Mouse (Mus musculus) hindbrain, embryonic 14.5 days (tissue): ENCODE measurements around the gene Stk4. TPM values are rescaled to one million over a fixed set of nuclear protein-coding genes. Genes with fewer than 3 reads are reported as not detected.

Experiments used
- ATAC-seq: fragments of 200-750 bp; cut with Nextera tagmentation; 2 replicates; pipeline ENCODE4 v1.8.0; 2017; ENCODE audit warnings: moderate number of reproducible peaks, mild to moderate bottlenecking, moderate TSS enrichment, moderate library complexity; ENCODE audit not compliant: low FRiP score
- DNase-seq: peaks from one replicate; pipeline ENCODE4 v3.0.0-alpha.2; 2015; ENCODE audit warnings: low spot score
- H3K27ac ChIP-seq: fragments of 300-500 bp; sonication (generic); 2 replicates; pipeline ENCODE4 v1.5.1; 2014; ENCODE audit warnings: mild to moderate bottlenecking, moderate library complexity
- H3K27me3 ChIP-seq: fragments of 300-500 bp; sonication (generic); 2 replicates; pipeline ENCODE4 v1.6.1; 2014; ENCODE audit warnings: mild to moderate bottlenecking, low read length, mixed read lengths; ENCODE audit not compliant: control insufficient read depth, insufficient read depth
- H3K36me3 ChIP-seq: fragments of 300-500 bp; sonication (generic); replicated peaks from 2 replicates; pipeline ENCODE4 v1.6.1; 2014; ENCODE audit not compliant: control insufficient read depth, insufficient read depth
- H3K4me1 ChIP-seq: fragments of 300-500 bp; sonication (generic); replicated peaks from 2 replicates; pipeline ENCODE4 v1.6.1; 2014; ENCODE audit warnings: antibody characterized with exemption, low read length, mixed read lengths; ENCODE audit not compliant: control insufficient read depth, insufficient read depth
- H3K4me2 ChIP-seq: fragments of 300-500 bp; sonication (generic); replicated peaks from 2 replicates; pipeline ENCODE4 v1.6.1; 2014; ENCODE audit warnings: mild to moderate bottlenecking, moderate library complexity
- H3K4me3 ChIP-seq: fragments of 300-500 bp; sonication (generic); replicated peaks from 2 replicates; pipeline ENCODE4 v1.5.1; 2014; ENCODE audit warnings: mild to moderate bottlenecking, low read length
- H3K9ac ChIP-seq: fragments of 300-500 bp; sonication (generic); 2 replicates; pipeline ENCODE4 v1.6.1; 2014
- H3K9me3 ChIP-seq: fragments of 300-500 bp; sonication (generic); 2 replicates; pipeline ENCODE4 v1.6.1; 2016; ENCODE audit warnings: low read length; ENCODE audit not compliant: control insufficient read depth
- WGBS: fragments of 180-500 bp; shearing (Covaris S2); extraction: QIAGEN DNeasy Blood & Tissue Kit; methylation state at CpG from one replicate; pipeline ENCODE4 v1.1.7; 2014; 5-methylcytosine and 5-hydroxymethylcytosine counted together
- polyA plus RNA-seq: library from polyadenylated mRNA; unstranded; fragments of >200 nt; fragmentation: Nextera tagmentation; extraction: Ambion mirVana; gene quantifications from 2 replicates; pipeline ENCODE4 v1.2.1, GENCODE M21; 2014

Gene Stk4
- polyA plus RNA-seq = 26.6 and 27.4 TPM in 2 replicates

DNA sequence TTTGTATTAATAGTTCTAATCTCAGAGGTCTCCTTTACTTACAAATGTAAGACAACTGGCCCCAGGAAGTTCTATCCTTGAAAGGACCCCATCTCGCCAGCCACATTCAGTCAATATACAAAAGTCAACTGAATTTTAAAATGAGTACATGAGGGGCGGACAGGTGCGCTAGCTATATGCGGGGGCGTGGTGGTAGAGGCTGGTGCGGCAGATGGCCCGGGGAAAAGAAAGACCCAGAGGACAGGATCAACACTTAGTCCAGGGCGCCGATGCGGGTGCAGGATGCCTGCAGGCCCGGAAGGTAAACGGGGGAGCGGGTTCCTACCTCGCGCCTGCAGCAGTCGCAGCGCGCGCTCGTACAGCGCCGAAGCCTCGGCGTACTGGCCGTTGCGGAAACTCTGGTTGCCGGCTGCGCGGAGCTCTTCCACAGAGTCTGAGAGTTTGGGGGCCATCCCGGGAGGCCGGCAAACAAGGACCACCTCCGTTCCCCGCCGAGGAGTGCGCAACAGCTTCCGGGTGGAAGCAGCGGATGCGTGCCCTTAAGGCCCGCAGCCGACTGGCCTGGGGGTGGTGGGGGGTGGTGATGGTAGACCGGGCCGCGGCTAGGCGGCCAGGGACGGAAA is at the start of gene Stk4:
Gene Stk4 (plus strand): TSS at position 181 of the 623 bp plus-strand sequence.
- Histone ChIP-seq H3K27me3 (no peaks in the 10 kb centered on the region), H3K4me3 (peak within 1 kb of the TSS; percentile 95), H3K9me3 (no peaks in the 10 kb centered on the region), H3K4me2 (peak within 1 kb of the TSS; percentile 88), H3K27ac (peak within 1 kb of the TSS; percentile 85), H3K9ac (peak within 1 kb of the TSS; percentile 85), H3K4me1 (peaks cover 19% of the 10 kb centered on the region), H3K36me3 (peaks cover 15% of the 10 kb centered on the region)
- under 1% methylated on average over 45 of the region's 45 CpGs for WGBS
- ATAC-seq (peak; percentile 40; the same call in 1 of the 2 replicates), DNase-seq (peak; percentile 47)

DNA sequence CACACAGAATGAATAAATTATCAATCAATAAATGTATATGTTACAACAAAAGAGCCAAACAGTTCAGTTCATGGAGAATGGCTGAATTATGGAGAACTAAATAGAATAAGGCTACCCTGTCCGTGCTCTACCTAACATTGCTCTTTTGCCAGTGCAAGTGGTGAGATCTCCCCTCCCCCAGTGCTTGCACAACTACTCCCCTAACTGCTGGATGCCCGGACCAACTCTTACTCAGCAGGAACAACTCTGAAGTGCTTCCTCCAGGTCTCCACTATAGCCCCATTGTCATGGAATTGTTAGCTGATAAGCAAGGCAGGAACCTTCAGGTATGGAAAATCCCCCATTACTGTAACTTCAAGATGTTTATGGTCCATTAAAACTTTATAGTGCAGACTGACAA is 48.0 kb upstream of the Stk4 start:
- Histone ChIP-seq H3K27me3 (no peaks in the 10 kb centered on the region), H3K36me3 (peaks cover 33% of the 10 kb centered on the region), H3K4me3 (no peak overlapping the region), H3K9ac (no peak overlapping the region), H3K9me3 (no peaks in the 10 kb centered on the region), H3K4me2 (no peak overlapping the region), H3K27ac (no peak overlapping the region), H3K4me1 (no peaks in the 10 kb centered on the region)
- DNase-seq (no peak), ATAC-seq (no peak)
- 60% methylated on average over 2 of the region's 2 CpGs for WGBS

- ATAC-seq (no peak), DNase-seq (no peak)
- Histone ChIP-seq H3K9me3 (no peaks in the 10 kb centered on the region), H3K27ac (no peak within 1 kb of the TSS), H3K4me3 (no peak within 1 kb of the TSS), H3K36me3 (0 out of 2 replicates have a peak, but pooled peaks cover 2% of the 10 kb centered on the region), H3K4me1 (no peaks in the 10 kb centered on the region), H3K4me2 (no peak within 1 kb of the TSS), H3K27me3 (no peaks in the 10 kb centered on the region), H3K9ac (no peak within 1 kb of the TSS)
- WGBS = 86% methylated on average over 16 of the region's 16 CpGs
Measured at GRCm38 (mm10) chr2:164025150-164025549, 45.0 kb upstream of the Stk4 start, which contains the start of gene Pabpc1l. TSS of gene Pabpc1l (plus strand) at chr2:164025450.

DNA sequence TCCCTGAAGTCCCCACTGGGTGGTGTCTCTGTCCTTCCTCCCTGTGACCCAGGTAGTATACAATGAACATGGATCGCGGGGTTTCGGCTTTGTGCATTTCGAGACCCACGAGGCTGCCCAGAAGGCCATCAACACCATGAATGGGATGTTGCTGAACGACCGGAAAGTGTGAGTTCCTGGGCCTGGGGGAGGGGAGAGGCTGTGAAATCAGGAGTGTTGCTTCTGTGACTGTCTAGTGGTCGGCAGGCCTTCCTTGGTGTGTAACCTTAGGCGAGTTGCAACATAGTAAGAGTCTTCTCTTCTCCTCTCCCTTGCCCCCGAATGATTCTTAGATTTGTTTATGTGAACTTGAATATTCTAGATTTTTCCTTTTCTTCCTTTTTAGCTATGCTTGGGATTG is 39.0 kb upstream of the Stk4 start:
- no peak for ATAC-seq
- no peak overlapping the region for H3K4me3 ChIP-seq
- no peaks in the 10 kb centered on the region for H3K27me3 ChIP-seq
- no peak overlapping the region for H3K27ac ChIP-seq
- no peak overlapping the region for H3K4me2 ChIP-seq
- WGBS = 88% methylated on average over 10 of the region's 10 CpGs
- no peaks in the 10 kb centered on the region for H3K9me3 ChIP-seq
- H3K9ac ChIP-seq = no peak overlapping the region
- no peaks in the 10 kb centered on the region for H3K36me3 ChIP-seq
- DNase-seq = no peak
- H3K4me1 ChIP-seq = no peaks in the 10 kb centered on the region

DNA sequence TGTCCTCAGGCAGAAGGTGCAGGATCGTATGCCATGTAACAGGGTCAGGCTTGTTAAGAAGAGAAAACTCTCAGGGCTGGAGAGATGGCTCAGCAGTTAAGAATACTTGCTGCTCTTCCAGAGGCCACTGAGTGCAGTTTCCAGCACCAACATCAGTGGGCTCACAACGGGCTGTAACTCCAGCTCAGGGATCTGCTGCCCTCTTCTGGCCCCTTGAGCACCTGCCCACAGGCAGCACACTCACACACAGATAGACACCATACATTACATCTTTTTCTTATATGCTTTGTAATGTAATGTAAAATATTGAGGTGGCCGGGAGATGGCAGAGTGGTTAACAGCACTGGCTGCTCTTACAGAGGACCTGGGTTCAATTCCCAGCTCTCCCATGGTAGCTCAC is 37.1 kb upstream of the Stk4 start:
- Histone ChIP-seq H3K27me3 (no peaks in the 10 kb centered on the region), H3K9ac (no peak overlapping the region), H3K4me3 (no peak overlapping the region), H3K27ac (no peak overlapping the region), H3K9me3 (no peaks in the 10 kb centered on the region), H3K4me1 (no peaks in the 10 kb centered on the region), H3K4me2 (no peak overlapping the region), H3K36me3 (no peaks in the 10 kb centered on the region)
- DNase-seq (no peak), ATAC-seq (no peak)
- WGBS = 90% methylated on average over 3 of the region's 3 CpGs

DNA sequence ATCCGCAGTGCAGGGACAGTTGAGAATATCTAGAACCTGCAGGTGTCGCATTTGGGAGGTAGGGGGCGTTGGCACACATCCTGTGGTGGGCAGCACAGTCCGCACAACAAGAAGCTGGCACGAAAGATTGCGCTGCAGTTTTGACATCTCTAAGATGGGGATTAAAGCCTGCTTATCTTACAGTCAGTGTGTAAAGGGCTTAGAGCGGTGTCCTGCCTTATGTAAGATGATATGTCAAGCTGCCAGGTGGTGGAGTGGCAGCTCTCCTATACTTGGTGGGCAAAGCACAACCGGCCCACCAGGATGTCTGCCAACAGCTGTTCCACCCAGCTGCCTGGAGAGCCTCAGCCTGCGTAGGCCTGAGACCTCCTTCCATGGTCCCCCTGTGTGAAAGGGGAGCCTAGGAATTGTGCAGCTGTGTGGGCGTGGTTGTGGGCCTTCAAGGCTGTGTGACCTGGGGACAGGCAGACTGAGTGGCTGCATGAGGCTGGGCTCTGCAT is 33.6 kb upstream of the Stk4 start:
- H3K27me3 ChIP-seq = no peaks in the 10 kb centered on the region
- no peaks in the 10 kb centered on the region for H3K4me1 ChIP-seq
- no peak overlapping the region for H3K4me2 ChIP-seq
- no peaks in the 10 kb centered on the region for H3K9me3 ChIP-seq
- DNase-seq (no peak), ATAC-seq (no peak)
- H3K27ac ChIP-seq = no peak overlapping the region
- no peaks in the 10 kb centered on the region for H3K36me3 ChIP-seq
- H3K9ac ChIP-seq = no peak overlapping the region
- WGBS = 59% methylated on average over 10 of the region's 10 CpGs
- no peak overlapping the region for H3K4me3 ChIP-seq

DNA sequence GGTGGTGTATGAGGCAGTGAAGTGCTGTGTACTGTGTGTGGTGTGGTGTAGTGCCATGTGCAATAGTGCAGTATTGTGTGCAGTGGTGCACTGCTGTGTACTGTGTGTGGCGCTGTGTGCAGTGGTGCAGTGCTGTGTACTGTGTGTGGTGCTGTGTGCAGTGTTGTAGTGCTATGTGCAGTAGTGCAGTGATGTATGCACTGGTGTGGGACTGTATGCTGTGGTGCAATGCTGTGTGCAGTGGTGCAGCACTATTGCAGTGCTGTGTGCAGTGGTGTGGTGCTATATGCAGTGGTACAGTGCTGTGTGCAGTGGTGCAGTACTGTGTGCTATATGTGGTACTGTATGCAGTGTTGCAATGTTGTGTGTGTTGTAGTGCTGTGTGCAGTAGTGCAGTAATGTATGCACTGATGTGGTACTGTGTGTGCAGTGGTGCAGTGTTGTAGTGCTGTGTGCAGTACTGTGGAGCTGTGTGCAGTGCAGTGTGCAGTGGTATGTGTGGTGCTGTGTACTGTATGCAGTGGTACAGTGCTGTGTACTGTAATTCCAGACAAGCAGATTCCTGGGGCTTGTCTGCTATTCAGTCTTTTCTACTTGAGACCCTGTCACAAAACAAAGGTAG is 31.6 kb upstream of the Stk4 start:
- Histone ChIP-seq H3K27ac (no peak overlapping the region), H3K9me3 (no peaks in the 10 kb centered on the region), H3K9ac (no peak overlapping the region), H3K4me2 (no peak overlapping the region), H3K27me3 (no peaks in the 10 kb centered on the region), H3K4me3 (no peak overlapping the region), H3K4me1 (no peaks in the 10 kb centered on the region), H3K36me3 (no peaks in the 10 kb centered on the region)
- DNase-seq (no peak), ATAC-seq (0 out of 2 replicates have a peak, but pooled peaks have one; percentile 34)
- 96% methylated on average over 1 of the region's 1 CpGs for WGBS

DNA sequence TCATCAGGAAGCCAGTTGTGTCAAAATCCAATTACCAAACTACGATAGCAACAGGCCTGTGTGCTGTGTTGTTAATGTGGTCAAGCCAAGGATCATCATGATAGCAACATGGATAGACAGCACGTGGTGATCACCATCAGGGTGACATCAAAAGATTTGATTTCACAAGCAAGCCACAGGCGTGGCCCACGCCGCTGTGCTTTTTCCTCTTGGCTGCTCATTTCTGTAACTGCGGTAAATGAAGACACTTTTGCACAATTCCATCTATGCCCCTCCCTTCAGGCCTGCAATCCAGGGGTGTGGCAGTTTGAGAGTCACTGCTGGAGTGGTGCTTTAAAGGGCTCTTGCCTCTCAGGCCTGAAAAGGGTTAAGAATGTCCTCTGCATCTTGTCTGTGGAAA is 29.2 kb upstream of the Stk4 start:
- DNase-seq = no peak
- WGBS = 91% methylated on average over 6 of the region's 6 CpGs

DNA sequence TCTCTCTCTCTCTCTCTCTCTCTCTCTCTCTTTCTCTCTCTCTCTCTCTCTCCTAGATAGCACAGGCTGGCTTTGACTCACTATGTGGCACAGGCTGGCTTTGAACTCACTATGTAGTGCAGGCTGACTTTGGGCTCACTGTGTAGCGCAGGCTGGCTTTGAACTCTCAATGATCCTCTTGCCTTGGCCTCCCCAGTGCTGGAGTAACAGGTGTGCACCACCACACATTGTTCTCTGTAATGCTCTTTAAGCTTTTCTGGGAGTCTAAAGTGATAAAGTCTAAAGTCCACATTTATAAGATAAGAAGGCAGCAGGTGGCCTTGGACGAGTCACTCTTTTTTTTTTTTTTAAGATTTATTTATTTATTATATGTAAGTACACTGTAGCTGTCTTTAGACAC is 28.6 kb upstream of the Stk4 start:
- H3K4me2 ChIP-seq = no peak overlapping the region

More for the DNA sequence above, 29.2 kb upstream of the Stk4 start:
- H3K9ac ChIP-seq = no peak overlapping the region
- H3K4me2 ChIP-seq = no peak overlapping the region
- H3K4me1 ChIP-seq = no peaks in the 10 kb centered on the region
- H3K4me3 ChIP-seq = no peak overlapping the region
- ATAC-seq = no peak
- no peaks in the 10 kb centered on the region for H3K9me3 ChIP-seq
- H3K27me3 ChIP-seq = no peaks in the 10 kb centered on the region
- no peaks in the 10 kb centered on the region for H3K36me3 ChIP-seq
- no peak overlapping the region for H3K27ac ChIP-seq

More for the DNA sequence above, 28.6 kb upstream of the Stk4 start:
- no peak overlapping the region for H3K27ac ChIP-seq
- H3K27me3 ChIP-seq = no peaks in the 10 kb centered on the region
- H3K9me3 ChIP-seq = no peaks in the 10 kb centered on the region
- H3K4me1 ChIP-seq = no peaks in the 10 kb centered on the region
- WGBS = 91% methylated on average over 2 of the region's 2 CpGs
- H3K36me3 ChIP-seq = no peaks in the 10 kb centered on the region
- ATAC-seq = no peak
- no peak overlapping the region for H3K9ac ChIP-seq
- DNase-seq = no peak
- no peak overlapping the region for H3K4me3 ChIP-seq
